Mouse (Mus musculus) bone marrow, adult 2 months (tissue): ENCODE data around the gene Clk2.

Experiments used
- CTCF ChIP-seq: fragments of 200-500 bp; IDR thresholded peaks from 2 replicates; pipeline ENCODE4 v1.5.1; 2011; ENCODE audit warnings: low read length, control low read depth; ENCODE audit not compliant: control insufficient read depth, insufficient read depth
- POLR2A ChIP-seq: fragments of 200-500 bp; IDR thresholded peaks from 2 replicates; pipeline ENCODE4 v1.6.1; 2011; ENCODE audit warnings: low read depth, mild to moderate bottlenecking, control low read depth, low read length, borderline replicate concordance; ENCODE audit not compliant: control insufficient read depth

DNA sequence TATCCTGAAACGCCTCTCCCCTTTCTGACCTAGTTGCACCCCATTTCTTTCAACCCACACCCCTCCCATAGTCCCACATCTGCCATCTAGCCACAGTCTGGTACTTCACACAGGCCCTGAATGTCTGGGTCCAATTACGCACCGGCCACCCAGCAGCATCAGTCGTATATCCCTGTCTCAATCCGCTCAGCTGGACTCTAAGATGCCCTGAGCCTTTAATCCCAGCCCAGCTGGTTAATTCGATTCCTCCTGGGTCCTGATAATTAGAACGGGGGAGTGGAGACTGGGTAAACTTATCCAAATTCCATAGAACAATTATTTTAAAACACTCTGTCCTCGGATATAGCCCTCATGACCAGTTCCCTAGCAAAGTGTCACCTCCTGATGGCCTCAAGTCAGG lies 19.0 kb upstream of the Clk2 start:
- TF ChIP-seq CTCF: no peak
- no peak for TF ChIP-seq POLR2A
